Mouse (Mus musculus) embryonic fibroblast, embryonic 13.5 days (primary cell): Measurements from ENCODE around the gene Arhgap1.

Experiments used
- CTCF ChIP-seq: IDR thresholded peaks from 2 replicates; pipeline ENCODE4 v1.5.1; 2011; ENCODE audit warnings: mild to moderate bottlenecking, control low read depth, low read length, moderate library complexity, borderline replicate concordance; ENCODE audit not compliant: insufficient read depth
- POLR2A ChIP-seq: IDR thresholded peaks from 2 replicates; pipeline ENCODE4 v1.6.1; 2011; ENCODE audit warnings: low read depth, mild to moderate bottlenecking, control low read depth, low read length, moderate library complexity

DNA sequence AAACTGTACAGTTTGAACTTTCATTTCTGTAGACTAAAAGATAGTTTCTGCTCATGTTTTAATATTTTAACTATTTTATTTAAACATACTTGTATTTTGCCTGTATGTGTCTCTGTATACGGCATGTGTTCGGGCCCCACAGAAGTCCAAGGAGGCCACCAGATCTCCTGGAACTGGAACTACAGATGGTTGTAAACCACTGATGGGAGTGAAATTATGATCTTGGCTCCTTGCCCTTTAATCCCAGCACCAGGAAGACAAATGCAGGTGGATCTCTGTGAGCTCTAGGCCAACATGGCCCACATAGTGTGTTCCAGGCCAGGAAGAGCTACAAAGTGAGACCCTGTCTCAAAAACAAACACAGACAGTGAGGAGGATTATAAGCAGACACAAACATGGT is 51.7 kb downstream of the Arhgap1 start:
- no peak for TF ChIP-seq CTCF
- no peak for TF ChIP-seq POLR2A
